Mouse (Mus musculus) WW6 (cell line): ENCODE data around the gene Pik3r2.

Experiments used
- DNase-seq: peaks from one replicate; pipeline ENCODE4 v3.0.0-alpha.2; 2013; ENCODE audit warnings: low read depth, low spot score

Pik3r2 gene

DNA sequence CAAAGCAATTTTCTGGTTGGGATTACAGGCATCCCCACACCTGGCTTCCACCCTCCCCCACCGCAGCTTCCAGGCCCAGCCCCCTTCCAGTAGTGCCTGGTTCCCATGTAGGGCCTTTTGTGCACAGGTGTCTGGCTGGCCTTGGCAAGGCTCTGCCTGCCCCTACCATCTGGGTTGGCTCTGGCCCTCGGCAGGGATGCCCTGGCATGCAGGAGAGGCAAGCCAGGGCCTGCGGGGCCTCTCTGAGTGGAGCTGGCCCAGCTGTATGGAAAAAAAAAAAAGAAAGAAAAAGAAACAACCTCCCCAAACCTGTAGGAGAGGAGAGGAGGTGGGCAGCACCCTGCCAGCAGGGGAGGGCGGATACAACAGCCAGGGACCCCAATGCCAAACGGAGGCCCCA is 3.1 kb downstream of the Pik3r2 start:
- DNase-seq = no peak

DNA sequence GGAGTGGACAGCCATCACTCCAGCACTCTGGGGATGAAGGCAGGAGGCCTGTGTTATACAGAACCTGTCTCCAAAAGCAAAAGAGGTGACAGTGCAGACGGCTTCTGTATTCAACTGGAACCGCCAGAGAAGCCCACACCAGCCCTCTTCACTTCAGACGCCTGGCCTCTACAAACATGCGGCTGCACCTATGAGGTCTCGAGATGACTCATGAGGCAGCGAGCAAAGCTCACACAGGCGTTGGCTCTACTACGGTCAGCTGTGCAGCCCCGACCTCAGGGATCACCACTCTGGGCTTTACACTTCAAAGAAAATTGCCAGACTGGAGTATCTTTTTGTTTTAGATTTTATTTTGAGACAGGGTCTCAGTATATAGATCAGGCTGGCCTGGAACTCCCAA is 3.6 kb downstream of the Pik3r2 start:
- DNase-seq = no peak

- DNase-seq = no peak
Measured at GRCm38 (mm10) chr8:70772075-70772474, 4.4 kb downstream of the Pik3r2 start.

- no peak for DNase-seq
Measured at GRCm38 (mm10) chr8:70771217-70771616, 5.3 kb downstream of the Pik3r2 start.

GRCm38 (mm10) chr8:70770748-70771147 is 5.8 kb downstream of the Pik3r2 start:
- no peak for DNase-seq

GRCm38 (mm10) chr8:70769858-70770257 is 6.7 kb downstream of the Pik3r2 start:
- no peak for DNase-seq

DNA sequence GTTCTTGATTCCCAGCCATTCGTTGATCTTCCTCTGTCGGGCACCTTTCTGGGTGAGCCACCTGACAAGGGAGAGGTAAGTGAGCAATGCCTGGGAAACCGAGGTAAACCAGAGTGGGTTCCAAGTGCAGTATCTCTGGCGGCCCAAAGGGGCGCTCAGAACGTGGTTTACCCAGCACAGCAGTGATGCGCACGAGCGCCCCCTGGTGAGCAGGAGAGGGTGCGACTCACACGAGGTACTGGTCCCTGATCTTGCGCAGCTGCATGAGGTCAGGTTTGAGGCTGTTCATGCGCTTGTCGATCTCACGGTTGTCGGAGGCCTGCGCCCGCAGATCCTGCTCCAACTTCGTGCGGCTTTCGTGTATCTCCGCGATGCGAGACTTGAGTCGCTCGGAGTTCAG is 7.2 kb downstream of the Pik3r2 start:
- DNase-seq = peak; percentile 98

- no peak for DNase-seq
Measured at GRCm38 (mm10) chr8:70768956-70769355, 7.6 kb downstream of the Pik3r2 start.

GRCm38 (mm10) chr8:70768231-70768776 is 8.2 kb downstream of the Pik3r2 start:
- DNase-seq = no peak

- DNase-seq = no peak
Measured at GRCm38 (mm10) chr8:70767503-70767902, 9.0 kb downstream of the Pik3r2 start.

DNA sequence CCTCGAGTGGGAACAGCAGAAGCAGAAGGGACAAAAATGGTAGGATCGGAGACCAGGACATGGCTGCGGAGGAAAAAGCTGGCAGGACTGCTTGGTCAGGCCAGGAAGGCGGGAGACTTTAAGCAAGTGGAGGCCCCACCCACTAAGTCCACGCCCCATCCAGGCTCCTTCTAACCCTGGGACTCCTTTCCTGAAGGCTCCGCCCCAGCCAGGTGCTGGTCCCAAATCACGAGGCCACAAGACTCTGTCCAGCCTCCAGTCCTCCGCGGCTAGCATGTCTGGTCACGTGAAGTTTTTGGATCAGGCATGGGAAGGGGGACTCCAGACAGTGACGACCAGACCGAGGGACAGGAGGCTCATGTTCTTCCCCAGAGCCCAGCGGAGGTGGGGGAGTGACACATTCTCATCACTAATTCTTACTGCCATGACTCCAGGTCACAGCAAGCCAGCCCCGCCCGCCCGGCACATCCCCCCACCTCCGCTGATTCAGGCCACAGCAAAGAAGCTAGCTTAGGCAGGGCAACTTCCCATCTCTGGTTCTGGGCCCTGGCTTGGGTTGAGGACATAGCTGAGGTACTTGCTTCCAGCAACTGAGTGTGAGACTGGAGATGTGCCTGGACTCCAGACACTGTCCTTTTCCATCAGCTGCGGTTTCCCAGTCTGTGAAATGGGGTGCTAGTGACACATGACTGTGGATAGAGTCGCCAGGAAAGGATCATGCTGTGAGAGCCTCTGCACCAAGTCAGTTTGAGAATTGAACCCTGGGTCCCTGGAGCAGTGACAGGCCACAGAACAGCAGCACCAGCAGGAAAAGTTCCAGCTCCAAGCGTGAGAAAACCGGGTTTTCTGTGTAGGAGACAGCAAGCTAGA is 9.7 kb downstream of the Pik3r2 start:
- peak; percentile 76 for DNase-seq

DNA sequence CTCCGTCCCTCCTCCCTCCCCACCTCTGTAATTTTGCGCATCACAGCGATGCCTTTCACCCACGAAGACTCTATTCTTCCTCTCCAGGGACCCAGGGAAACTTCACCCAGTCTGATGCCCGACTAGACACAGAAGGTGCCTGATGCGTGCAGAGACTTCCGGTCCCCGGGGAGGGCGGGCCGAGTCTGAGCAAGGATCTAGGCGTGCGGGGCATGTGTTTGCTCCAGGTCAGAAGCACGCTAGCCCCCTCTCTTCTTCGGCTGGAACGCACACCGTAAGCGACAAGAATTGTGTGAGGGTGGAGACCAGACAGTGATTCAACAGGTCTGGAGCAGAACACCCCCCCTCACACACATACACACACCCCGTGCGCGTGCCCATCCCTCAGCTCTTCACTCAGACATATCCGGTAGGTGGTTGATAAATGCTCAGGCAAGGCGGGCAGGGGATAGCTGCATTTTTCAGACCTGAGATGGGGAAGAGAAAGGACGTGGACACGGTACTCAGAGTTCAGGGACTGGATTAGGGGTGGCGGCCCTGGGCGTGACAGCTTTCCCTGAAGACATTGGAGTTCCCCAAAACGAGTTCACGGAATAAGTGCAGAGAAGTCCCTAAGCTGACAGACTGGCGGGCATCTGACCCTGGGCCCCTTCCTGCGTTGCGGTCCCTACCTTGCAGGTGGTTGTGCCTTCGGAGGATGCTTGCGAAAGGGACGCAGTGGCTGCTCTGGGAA is 10.5 kb downstream of the Pik3r2 start:
- DNase-seq = no peak

DNA sequence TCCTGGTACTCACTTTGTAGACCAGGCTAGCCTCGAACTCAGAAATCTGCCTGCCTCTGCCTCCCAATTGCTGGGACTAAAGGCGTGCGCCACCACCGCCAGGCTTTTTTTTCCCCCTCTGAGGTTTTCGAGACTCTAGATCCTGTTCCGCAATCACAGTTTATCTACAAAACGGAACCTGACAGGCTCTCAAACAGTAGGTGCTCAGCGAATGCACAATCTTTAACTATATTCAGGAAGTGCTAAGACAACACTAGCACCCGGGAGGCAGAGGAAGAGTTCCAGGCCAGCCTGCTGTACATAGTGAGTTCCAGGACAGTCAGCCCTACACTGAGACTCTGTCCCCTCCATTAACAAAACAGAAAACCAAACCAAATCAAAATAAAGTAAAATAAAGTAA is 11.2 kb downstream of the Pik3r2 start:
- DNase-seq = no peak

DNA sequence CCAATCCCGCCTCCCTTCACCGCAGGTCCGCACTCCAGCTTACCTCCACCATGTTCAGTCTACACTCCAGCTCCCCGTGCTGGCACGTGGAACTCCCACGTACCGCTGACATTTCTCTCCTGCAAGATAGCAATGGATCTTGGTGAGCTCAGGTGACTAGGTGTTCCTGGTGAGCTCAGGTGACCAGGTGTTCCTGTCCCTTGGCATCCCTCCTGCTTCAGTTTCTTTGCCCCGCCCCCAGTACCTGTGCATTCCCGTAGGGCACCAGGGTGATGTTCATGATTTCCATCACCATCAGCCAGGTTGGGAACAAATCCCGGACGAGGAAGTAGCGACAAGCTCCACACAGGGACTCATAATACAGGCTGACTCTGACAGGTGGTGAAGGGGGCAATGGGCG is 11.8 kb downstream of the Pik3r2 start:
- no peak for DNase-seq

GRCm38 (mm10) chr8:70764026-70764425 is 12.5 kb downstream of the Pik3r2 start:
- no peak for DNase-seq

GRCm38 (mm10) chr8:70763354-70763753 is 13.2 kb downstream of the Pik3r2 start:
- DNase-seq = no peak

- DNase-seq = no peak
Measured at GRCm38 (mm10) chr8:70762118-70762517, 14.4 kb downstream of the Pik3r2 start.

GRCm38 (mm10) chr8:70760775-70761406 is 15.6 kb downstream of the Pik3r2 start, which contains the start of gene Mpv17l2:
Gene Mpv17l2 (minus strand): TSS chr8:70760946.
- DNase-seq = peak; percentile 99

DNA sequence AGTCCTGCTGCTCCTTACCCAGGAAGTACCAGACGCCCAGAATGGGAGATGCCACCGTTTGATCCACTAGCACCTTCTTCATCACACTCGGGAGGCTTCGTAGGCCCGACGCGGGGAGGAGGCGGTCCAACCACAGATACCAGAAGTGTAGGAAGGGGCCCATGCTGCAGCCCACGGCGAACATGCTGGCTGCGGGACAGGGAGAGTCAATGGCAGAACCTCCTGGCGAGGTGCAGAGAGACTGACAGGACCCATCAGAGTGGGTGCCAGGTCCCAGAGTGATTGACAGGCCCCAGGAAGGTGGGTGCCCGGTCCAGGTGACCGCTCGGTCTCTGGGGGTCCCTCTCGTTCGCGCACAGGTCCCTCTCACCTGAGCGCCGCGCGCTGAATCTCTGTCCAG is 16.2 kb downstream of the Pik3r2 start:
- DNase-seq = no peak

DNA sequence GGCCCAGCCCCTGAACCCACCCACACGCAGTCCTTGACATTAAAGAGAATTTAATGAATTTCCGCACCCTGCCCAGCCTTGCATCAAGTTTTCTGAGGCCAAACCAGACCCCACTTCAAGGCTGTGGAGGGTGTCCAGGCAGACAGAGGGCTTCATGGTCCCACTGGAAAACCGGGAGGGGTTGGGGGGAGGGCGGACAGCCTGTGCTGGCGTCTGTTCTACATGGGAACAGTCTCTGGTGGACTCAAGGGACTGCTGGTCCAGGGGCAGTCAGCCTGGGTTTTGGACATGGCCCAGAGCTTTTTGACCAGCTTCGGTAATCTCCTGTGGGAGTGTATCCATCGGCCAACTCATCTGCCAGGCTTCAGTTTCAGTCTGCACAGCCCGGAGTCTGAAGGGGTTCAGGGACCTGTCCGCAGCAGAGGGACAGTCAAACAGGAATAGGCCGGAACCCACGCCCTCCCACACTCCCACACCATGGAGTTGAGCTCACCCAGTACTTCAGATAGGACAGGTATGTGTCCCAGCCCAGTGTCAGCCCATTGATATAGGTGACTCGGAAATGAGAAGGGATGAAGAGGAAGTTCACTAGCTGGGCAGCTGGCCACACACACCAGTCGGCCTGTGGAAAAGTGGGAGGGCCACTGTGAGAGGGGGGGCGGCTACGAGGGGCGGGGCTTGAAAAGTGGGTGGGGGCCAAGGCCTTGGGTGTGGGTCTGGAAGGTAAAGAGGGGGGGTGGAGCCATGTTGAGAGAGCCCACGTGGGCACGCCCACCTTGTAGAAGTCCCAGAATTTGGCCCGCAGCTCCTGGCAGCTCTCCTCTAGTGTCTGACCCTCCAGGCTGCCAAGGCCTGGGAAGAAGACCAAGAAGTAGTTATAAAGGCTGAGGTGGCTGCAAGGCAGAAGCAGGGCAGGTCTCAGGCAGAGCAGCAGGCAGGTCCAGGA is 17.6 kb downstream of the Pik3r2 start:
- DNase-seq = no peak

GRCm38 (mm10) chr8:70758308-70758615 is 18.3 kb downstream of the Pik3r2 start:
- DNase-seq = no peak
